Comparison of ENCODE assay signal across 8 mouse cellular contexts in genomic region chr7:126377278-126378158, GRCm38 (mm10). TPM values are rescaled to one million over a fixed set of nuclear protein-coding genes. Genes with fewer than 3 reads are reported as not detected.
DNase-seq lines count a peak whose midpoint lies in the region; ATAC-seq lines count a peak whose summit lies in the region.

Gene Spns1 (minus strand): TSS chr7:126377450.

- peak; percentile 93 for ATAC-seq in megakaryocyte progenitor cell, adult 5-6 weeks (replicated peaks; ENCODE audit: poor library complexity)

- DNase-seq in adipocyte (ENCODE audit: low spot score): peak; percentile 95
- peak; percentile 98 for DNase-seq in embryo, embryonic 10 days (ENCODE audit: low spot score)
- DNase-seq in gastrocnemius, postnatal 10 days: peak; percentile 91
- peak; percentile 99 for DNase-seq in induced T-regulatory cell, adult 2 months (ENCODE audit: low read depth)
- peak; percentile 95 to 99 for DNase-seq in left cerebral cortex, adult 9 months (ENCODE audit: low spot score in 2 of 2)
- peak; percentile 98 for DNase-seq in right cerebral cortex, postnatal 14 days
- DNase-seq in urinary bladder, postnatal 36 days (ENCODE audit: low spot score in 2 of 2): peak; percentile 90 to 95

RNA-seq across cellular contexts. Expression of gene Spns1, which starts in this region (rescaled TPM):
- 10 to 100 TPM; 25.1 to 28.0 TPM for total RNA-seq in gastrocnemius, postnatal 10 days (2021)
- 8.3 and 8.4 TPM in 2 replicates for total RNA-seq in megakaryocyte progenitor cell, adult 5-6 weeks (2015)
- total RNA-seq in megakaryocyte progenitor cell, adult 5-6 weeks (2017): 8.4 and 16.2 TPM in 2 replicates

Comparison
In these comparisons a context has a peak if more than half of its experiments do, and no peak if none do; other contexts are left out.
1. Peak in every context shown above with its lines: DNase-seq and ATAC-seq.